Mouse (Mus musculus): Measurements from ENCODE around the gene Smim24.

DNA sequence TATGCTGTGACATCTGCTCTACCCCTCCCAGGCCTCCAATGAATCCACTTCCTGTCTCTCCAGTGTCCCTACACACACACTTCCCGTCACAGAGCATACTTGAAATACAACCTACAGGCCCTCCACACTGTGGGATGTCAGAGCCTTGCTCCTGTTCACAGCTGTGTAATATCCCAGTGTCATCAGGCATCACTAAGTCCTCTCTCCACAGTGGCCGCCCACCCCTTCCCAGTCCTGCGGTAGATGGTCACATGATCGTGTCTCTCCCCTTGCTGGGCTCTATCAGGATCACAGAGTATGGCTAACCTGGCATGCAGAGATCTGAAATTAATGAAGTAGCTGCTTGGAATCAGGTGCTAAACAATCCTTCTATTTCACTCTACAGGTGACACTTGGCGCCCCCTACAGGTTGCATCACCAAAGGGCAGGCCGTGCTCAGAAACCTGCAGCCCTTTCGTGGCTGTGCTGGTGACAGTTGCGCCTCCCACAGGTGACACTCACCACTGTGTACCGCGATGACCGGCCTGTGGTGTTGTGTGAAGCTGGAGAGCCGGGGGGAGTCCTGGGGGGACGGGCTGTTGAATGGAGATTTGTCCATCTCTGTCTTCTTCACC, 12.8 kb downstream of the Smim24 start:
- TF ChIP-seq CTCF (IDR thresholded peaks at IDR 0.05; ENCODE audit: insufficient read depth, low read depth, low read length) (peak; percentile 56; the same call in 1 of the 2 replicates), POLR2A (IDR thresholded peaks at IDR 0.05; ENCODE audit: insufficient read depth, low read depth, low read length) (no peak)
